Mouse (Mus musculus): ENCODE results near the gene Fhit. TPM values are rescaled to one million over a fixed set of nuclear protein-coding genes. Genes with fewer than 3 reads are reported as not detected.

Gene Fhit
- total RNA-seq, 2 experiments from 2014 or later: 4.8 to 5.8 TPM

- no peak overlapping the region for H3K27ac ChIP-seq
- no peak overlapping the region for H3K4me3 ChIP-seq
- no peak for TF ChIP-seq CTCF (conservative IDR thresholded peaks at IDR 0.05)
- no peak for DNase-seq (ENCODE audit: low spot score in 2 of 2)
These were observed 1540.8 kb downstream of the Fhit start for GRCm38 (mm10) chr14:9620902-9621540.

GRCm38 (mm10) chr14:9619840-9620239, 1542.0 kb downstream of the Fhit start:
- H3K4me3 ChIP-seq: no peak overlapping the region
- no peak for TF ChIP-seq CTCF (conservative IDR thresholded peaks at IDR 0.05)
- no peak overlapping the region for H3K27ac ChIP-seq
- DNase-seq (ENCODE audit: low spot score in 2 of 2): no peak

GRCm38 (mm10) chr14:9613126-9613525, 1548.7 kb downstream of the Fhit start:
- Histone ChIP-seq H3K27ac (no peak overlapping the region), H3K4me3 (no peak overlapping the region)
- no peak for DNase-seq (ENCODE audit: low spot score in 2 of 2)
- peak; percentile 32; the same call in 1 of the 2 replicates for TF ChIP-seq CTCF (conservative IDR thresholded peaks at IDR 0.05)

- no peak for DNase-seq (ENCODE audit: low spot score in 2 of 2)
- no peak for TF ChIP-seq CTCF (conservative IDR thresholded peaks at IDR 0.05)
- H3K27ac ChIP-seq: no peak overlapping the region
These were observed 1552.7 kb downstream of the Fhit start for GRCm38 (mm10) chr14:9609120-9609519.

GRCm38 (mm10) chr14:9606584-9607377, 1555.1 kb downstream of the Fhit start:
- no peak overlapping the region for H3K4me3 ChIP-seq
- DNase-seq (ENCODE audit: low spot score in 2 of 2): peak; percentile 8 to 15
- no peak overlapping the region for H3K27ac ChIP-seq
- no peak for TF ChIP-seq CTCF (conservative IDR thresholded peaks at IDR 0.05)

More at GRCm38 (mm10) chr14:9609120-9609519, 1552.7 kb downstream of the Fhit start:
- H3K4me3 ChIP-seq: no peak overlapping the region

- no peak overlapping the region for H3K27ac ChIP-seq
- no peak for DNase-seq (ENCODE audit: low spot score in 2 of 2)
- TF ChIP-seq CTCF (conservative IDR thresholded peaks at IDR 0.05): no peak
- no peak overlapping the region for H3K4me3 ChIP-seq
These were observed 1561.6 kb downstream of the Fhit start for GRCm38 (mm10) chr14:9600271-9600670.

GRCm38 (mm10) chr14:9597460-9597977, 1564.3 kb downstream of the Fhit start:
- H3K4me3 ChIP-seq: no peak overlapping the region
- H3K27ac ChIP-seq: no peak overlapping the region
- TF ChIP-seq CTCF (conservative IDR thresholded peaks at IDR 0.05): no peak
- DNase-seq (ENCODE audit: low spot score in 2 of 2): no peak

- Histone ChIP-seq H3K27ac (no peak overlapping the region), H3K4me3 (no peak overlapping the region)
- TF ChIP-seq CTCF (conservative IDR thresholded peaks at IDR 0.05): no peak
- no peak for DNase-seq (ENCODE audit: low spot score in 2 of 2)
These were observed 1572.7 kb downstream of the Fhit start for GRCm38 (mm10) chr14:9589121-9589520.

GRCm38 (mm10) chr14:9587900-9588299, 1573.9 kb downstream of the Fhit start:
- Histone ChIP-seq H3K27ac (no peak overlapping the region), H3K4me3 (no peak overlapping the region)
- DNase-seq (ENCODE audit: low spot score in 2 of 2): no peak
- no peak for TF ChIP-seq CTCF (conservative IDR thresholded peaks at IDR 0.05)

GRCm38 (mm10) chr14:9583227-9584155, 1578.3 kb downstream of the Fhit start:
- H3K4me3 ChIP-seq: no peak overlapping the region
- no peak for TF ChIP-seq CTCF (conservative IDR thresholded peaks at IDR 0.05)
- peak in 1 of 2 experiments; percentile 13 for DNase-seq (ENCODE audit: low spot score in 2 of 2)
- peak overlapping the region; percentile 51 for H3K27ac ChIP-seq

- DNase-seq (ENCODE audit: low spot score in 2 of 2): no peak
- no peak for TF ChIP-seq CTCF (conservative IDR thresholded peaks at IDR 0.05)
- Histone ChIP-seq H3K27ac (no peak overlapping the region), H3K4me3 (no peak overlapping the region)
These were observed 1605.5 kb downstream of the Fhit start for GRCm38 (mm10) chr14:9556333-9556732.

- Histone ChIP-seq H3K4me3 (no peak overlapping the region), H3K27ac (no peak overlapping the region)
- no peak for TF ChIP-seq CTCF (conservative IDR thresholded peaks at IDR 0.05)
- no peak for DNase-seq (ENCODE audit: low spot score in 2 of 2)
These were observed 1606.0 kb downstream of the Fhit start for GRCm38 (mm10) chr14:9555807-9556206.

Measured in layer of hippocampus, adult 2 months (tissue).